Mouse (Mus musculus): Measurements from ENCODE around the gene Pnmal1. TPM values are rescaled to one million over a fixed set of nuclear protein-coding genes. Genes with fewer than 3 reads are reported as not detected.

Gene Pnmal1
- polyA plus RNA-seq, 1 experiment from 2014 or later, result 1.0 TPM

GRCm38 (mm10) chr7:16931968-16932627 lies 27.4 kb upstream of the Pnmal1 start:
- WGBS, result 18% methylated on average over 14 of the region's 14 CpGs
- H3K27me3 ChIP-seq, result no peaks in the 10 kb centered on the region
- no peak overlapping the region for H3K4me2 ChIP-seq (replicated peaks)
- no peak overlapping the region for H3K27ac ChIP-seq
- no peaks in the 10 kb centered on the region for H3K9me3 ChIP-seq
- H3K36me3 ChIP-seq, result no peaks in the 10 kb centered on the region
- H3K4me3 ChIP-seq, result no peak overlapping the region
- 0 out of 2 replicates have a peak, but pooled peaks cover 3% of the 10 kb centered on the region for H3K4me1 ChIP-seq
- no peak overlapping the region for H3K9ac ChIP-seq
- peak; percentile 74 for ATAC-seq (ENCODE audit: low FRiP score, low read depth)

- Histone ChIP-seq H3K27ac (no peak overlapping the region), H3K36me3 (no peaks in the 10 kb centered on the region), H3K4me1 (0 out of 2 replicates have a peak, but pooled peaks cover 3% of the 10 kb centered on the region), H3K9ac (no peak overlapping the region), H3K9me3 (no peaks in the 10 kb centered on the region), H3K4me2 (replicated peaks) (no peak overlapping the region), H3K27me3 (no peaks in the 10 kb centered on the region), H3K4me3 (no peak overlapping the region)
- ATAC-seq (ENCODE audit: low FRiP score, low read depth), result no peak
- WGBS, result 50% methylated on average over 14 of the region's 14 CpGs
Observed at GRCm38 (mm10) chr7:16932704-16933577, 26.5 kb upstream of the Pnmal1 start.

GRCm38 (mm10) chr7:16937312-16937711 lies 22.2 kb upstream of the Pnmal1 start:
- H3K36me3 ChIP-seq, result no peaks in the 10 kb centered on the region
- no peak overlapping the region for H3K4me3 ChIP-seq
- H3K27ac ChIP-seq, result no peak overlapping the region
- H3K4me2 ChIP-seq (replicated peaks), result no peak overlapping the region
- no peaks in the 10 kb centered on the region for H3K9me3 ChIP-seq
- H3K27me3 ChIP-seq, result no peaks in the 10 kb centered on the region
- no peak overlapping the region for H3K9ac ChIP-seq
- H3K4me1 ChIP-seq, result peaks cover 24% of the 10 kb centered on the region
- no peak for ATAC-seq (ENCODE audit: low FRiP score, low read depth)
- WGBS, result 43% methylated on average over 4 of the region's 4 CpGs

DNA sequence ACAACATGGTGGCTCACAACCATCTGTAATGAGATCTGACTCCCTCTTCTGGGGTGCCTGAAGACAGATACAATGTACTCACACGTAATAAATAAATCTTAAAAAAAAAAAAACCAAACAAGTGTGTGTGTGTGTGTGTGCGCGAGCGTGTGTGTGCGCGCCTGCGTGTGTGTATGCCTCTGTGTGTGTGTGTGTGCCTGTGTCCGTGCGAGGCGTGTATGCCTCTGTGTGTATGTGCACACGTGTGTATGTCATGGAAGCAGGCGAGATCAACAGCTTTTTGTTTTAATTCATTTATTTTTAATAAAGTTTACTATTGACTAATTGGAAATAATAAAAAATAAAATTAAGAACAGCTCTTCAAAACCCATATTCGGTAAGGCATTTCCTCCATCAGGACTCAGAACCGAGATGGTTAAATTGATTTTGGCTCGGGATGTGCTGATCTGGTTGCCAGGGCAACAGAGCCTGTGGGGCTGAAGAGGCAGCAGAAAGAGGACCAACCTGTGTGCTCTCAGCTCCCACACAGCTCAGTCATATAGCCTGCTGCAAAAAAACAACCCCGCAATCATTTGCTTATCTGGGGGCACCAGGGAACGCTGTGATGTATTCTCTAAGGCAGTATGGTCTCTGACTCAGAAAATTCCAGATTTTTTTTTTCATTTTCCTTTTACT lies 21.2 kb upstream of the Pnmal1 start:
- Histone ChIP-seq H3K4me2 (replicated peaks) (no peak overlapping the region), H3K27me3 (no peaks in the 10 kb centered on the region), H3K9me3 (no peaks in the 10 kb centered on the region), H3K27ac (no peak overlapping the region), H3K9ac (no peak overlapping the region), H3K4me1 (peaks cover 24% of the 10 kb centered on the region), H3K4me3 (no peak overlapping the region), H3K36me3 (no peaks in the 10 kb centered on the region)
- peak; percentile 46; the same call in 1 of the 2 replicates for ATAC-seq (ENCODE audit: low FRiP score, low read depth)
- 73% methylated on average over 17 of the region's 17 CpGs for WGBS

GRCm38 (mm10) chr7:16940292-16940691 lies 19.2 kb upstream of the Pnmal1 start:
- H3K9me3 ChIP-seq, result no peaks in the 10 kb centered on the region
- no peak overlapping the region for H3K9ac ChIP-seq
- no peak overlapping the region for H3K4me3 ChIP-seq
- H3K4me1 ChIP-seq, result peaks cover 36% of the 10 kb centered on the region
- H3K27me3 ChIP-seq, result peaks cover 6% of the 10 kb centered on the region
- no peak for ATAC-seq (ENCODE audit: low FRiP score, low read depth)
- no peak overlapping the region for H3K4me2 ChIP-seq (replicated peaks)
- no peaks in the 10 kb centered on the region for H3K36me3 ChIP-seq
- H3K27ac ChIP-seq, result peak overlapping the region; percentile 67
- 52% methylated on average over 7 of the region's 7 CpGs for whole genome bisulfite sequencing

DNA sequence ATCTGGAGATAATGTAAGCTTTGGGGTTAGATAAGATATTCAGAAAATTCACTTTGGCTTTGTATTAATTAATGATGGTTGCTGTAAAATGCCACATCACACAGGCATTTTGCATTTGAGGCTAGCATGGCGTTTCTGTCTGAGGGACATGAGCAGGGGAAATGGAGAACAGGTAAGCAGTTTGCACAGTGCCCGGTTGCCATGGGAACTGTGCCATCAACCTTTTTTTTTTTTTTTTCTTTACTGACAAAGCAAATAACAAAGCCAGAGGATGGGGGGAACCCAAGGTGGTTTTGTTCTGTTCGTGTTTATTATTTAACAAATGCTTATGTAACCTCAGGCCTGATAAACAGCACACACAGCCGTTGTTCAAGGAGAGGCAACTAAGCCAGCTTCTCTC lies 16.6 kb upstream of the Pnmal1 start:
- peaks cover 62% of the 10 kb centered on the region for H3K4me1 ChIP-seq

GRCm38 (mm10) chr7:16944061-16944807 lies 15.2 kb upstream of the Pnmal1 start, which contains the start of gene Pnmal2:
Pnmal2 (plus strand) TSS chr7:16944682.
- Histone ChIP-seq H3K9ac (peak within 1 kb of the TSS; percentile 81), H3K27me3 (peaks cover 45% of the 10 kb centered on the region), H3K4me1 (peaks cover 66% of the 10 kb centered on the region), H3K4me3 (peak within 1 kb of the TSS; percentile 70), H3K9me3 (no peaks in the 10 kb centered on the region), H3K27ac (peak within 1 kb of the TSS; percentile 48; the same call in 1 of the 2 replicates), H3K36me3 (no peaks in the 10 kb centered on the region), H3K4me2 (replicated peaks) (peak within 1 kb of the TSS; percentile 88)
- 12% methylated on average over 36 of the region's 36 CpGs for WGBS
- ATAC-seq (ENCODE audit: low FRiP score, low read depth), result peak; percentile 88

More for the DNA sequence above, 16.6 kb upstream of the Pnmal1 start:
- no peak overlapping the region for H3K4me2 ChIP-seq (replicated peaks)
- no peaks in the 10 kb centered on the region for H3K36me3 ChIP-seq
- 71% methylated on average over 4 of the region's 4 CpGs for WGBS
- H3K27me3 ChIP-seq, result peaks cover 32% of the 10 kb centered on the region
- H3K9me3 ChIP-seq, result no peaks in the 10 kb centered on the region
- no peak overlapping the region for H3K4me3 ChIP-seq
- ATAC-seq (ENCODE audit: low FRiP score, low read depth), result no peak
- H3K9ac ChIP-seq, result no peak overlapping the region
- H3K27ac ChIP-seq, result no peak overlapping the region

DNA sequence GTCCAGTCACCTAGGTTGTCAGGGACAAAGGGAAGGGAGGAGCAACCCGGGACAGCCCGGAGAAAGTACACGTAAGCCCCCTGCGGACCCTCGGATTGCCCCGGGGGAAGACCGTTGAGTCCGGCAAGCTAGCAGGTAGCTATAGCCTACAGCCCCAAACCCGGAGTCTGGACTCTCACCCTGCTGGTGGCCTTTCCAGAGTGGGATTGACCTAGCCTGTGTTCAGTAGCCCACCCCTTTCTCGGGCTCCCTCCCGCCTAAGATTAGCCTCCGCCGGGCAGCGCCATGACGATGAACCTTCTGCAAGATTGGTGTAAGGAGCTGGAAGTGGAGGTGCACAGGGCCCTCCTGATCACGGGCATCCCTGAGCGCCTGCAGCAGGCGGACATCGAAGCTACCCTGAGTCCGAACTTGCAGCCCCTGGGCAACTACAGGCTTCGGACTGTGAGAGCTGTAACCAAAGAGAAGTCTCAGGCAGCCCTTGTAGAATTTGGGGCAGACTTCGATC lies 14.6 kb upstream of the Pnmal1 start:
- H3K36me3 ChIP-seq, result no peaks in the 10 kb centered on the region
- no peaks in the 10 kb centered on the region for H3K9me3 ChIP-seq
- H3K27me3 ChIP-seq, result peaks cover 52% of the 10 kb centered on the region
- WGBS, result 1% methylated on average over 22 of the region's 22 CpGs
- ATAC-seq (ENCODE audit: low FRiP score, low read depth), result no peak
- H3K9ac ChIP-seq, result peak overlapping the region; percentile 81
- H3K4me1 ChIP-seq, result peaks cover 70% of the 10 kb centered on the region
- peak overlapping the region; percentile 48; the same call in 1 of the 2 replicates for H3K27ac ChIP-seq
- peak overlapping the region; percentile 70 for H3K4me3 ChIP-seq
- peak overlapping the region; percentile 88 for H3K4me2 ChIP-seq (replicated peaks)

- peaks cover 52% of the 10 kb centered on the region for H3K27me3 ChIP-seq
- H3K9me3 ChIP-seq, result no peaks in the 10 kb centered on the region
- H3K9ac ChIP-seq, result peak overlapping the region; percentile 81
- no peaks in the 10 kb centered on the region for H3K36me3 ChIP-seq
- H3K27ac ChIP-seq, result peak overlapping the region; percentile 3; the same call in 1 of the 2 replicates
- H3K4me3 ChIP-seq, result peak overlapping the region; percentile 70
- peak overlapping the region; percentile 88 for H3K4me2 ChIP-seq (replicated peaks)
- 12% methylated on average over 17 of the region's 17 CpGs for WGBS
- ATAC-seq (ENCODE audit: low FRiP score, low read depth), result no peak
- peaks cover 70% of the 10 kb centered on the region for H3K4me1 ChIP-seq
Observed at GRCm38 (mm10) chr7:16945419-16945818, 14.1 kb upstream of the Pnmal1 start.

GRCm38 (mm10) chr7:16946441-16947348 lies 12.8 kb upstream of the Pnmal1 start:
- H3K27ac ChIP-seq, result peak overlapping the region; percentile 48
- WGBS, result 4% methylated on average over 53 of the region's 53 CpGs
- peaks cover 52% of the 10 kb centered on the region for H3K27me3 ChIP-seq
- no peaks in the 10 kb centered on the region for H3K36me3 ChIP-seq
- peak overlapping the region; percentile 63 for H3K9ac ChIP-seq
- peaks cover 62% of the 10 kb centered on the region for H3K4me1 ChIP-seq
- peak overlapping the region; percentile 88 for H3K4me2 ChIP-seq (replicated peaks)
- no peak for ATAC-seq (ENCODE audit: low FRiP score, low read depth)
- peak overlapping the region; percentile 70 for H3K4me3 ChIP-seq
- no peaks in the 10 kb centered on the region for H3K9me3 ChIP-seq

Data from limb, embryonic 13.5 days (tissue).